ENCODE assay signal across 12 mouse cellular contexts in the genomic region with DNA sequence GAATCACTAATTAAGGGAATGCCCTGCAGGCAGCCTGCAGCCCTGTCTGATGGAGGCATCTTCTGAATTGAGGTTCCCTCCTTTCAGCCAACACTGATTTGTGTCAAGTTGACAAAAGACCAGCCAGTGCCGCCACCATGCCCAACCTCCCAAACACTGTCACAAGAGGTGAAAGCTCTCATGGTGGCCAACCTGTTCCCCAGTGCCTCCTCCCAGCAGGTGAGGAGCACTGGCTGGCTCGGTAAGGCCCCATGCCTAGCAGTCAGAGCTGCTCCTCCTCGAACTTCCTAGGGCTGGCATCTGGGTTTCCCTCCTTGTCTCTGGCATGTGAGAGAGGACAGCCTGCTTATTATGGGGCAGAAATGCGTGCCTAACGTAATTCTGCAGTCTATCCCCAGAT. TPM values are rescaled to one million over a fixed set of nuclear protein-coding genes. Genes with fewer than 3 reads are reported as not detected.
DNase-seq lines count a peak whose midpoint lies in the region; ATAC-seq and TF ChIP-seq lines count a peak whose summit lies in the region.
"Had no signal": no experiment of that assay in that cellular context is flagged by ENCODE, and none has a peak within 500 bp of the region (broad histone marks: within the 10 kb centered on the region; RNA-seq: fewer than 3 reads in every experiment).

No protein-coding gene starts in this region.

- H3K27ac ChIP-seq in forebrain, embryonic 14.5 days (ENCODE audit: low read depth, low read length) = peak overlapping the region; percentile 28; the same call in 1 of the 2 replicates
- H3K27ac ChIP-seq in forebrain, embryonic 11.5 days (ENCODE audit: low read depth, low read length) = no peak overlapping the region
- H3K27ac ChIP-seq in kidney, embryonic 14.5 days (ENCODE audit: low read depth, low read length) = peak overlapping the region; percentile 19; the same call in 1 of the 2 replicates
- peak overlapping the region; percentile 70 for H3K27ac ChIP-seq in brown adipose tissue, adult 24 weeks (replicated peaks; ENCODE audit: low read depth, low read length)
- peak overlapping the region; percentile 71 for H3K27ac ChIP-seq in hindbrain, postnatal 0 days

- 0 out of 2 replicates have a peak, but pooled peaks have one; percentile 4 for ATAC-seq in forebrain, embryonic 14.5 days
- no peak for ATAC-seq in forebrain, embryonic 11.5 days (replicated peaks; ENCODE audit: low FRiP score)
- no peak for ATAC-seq in kidney, embryonic 14.5 days (ENCODE audit: low FRiP score, low TSS enrichment)
- no peak for ATAC-seq in hindbrain, postnatal 0 days
- ATAC-seq: CD4-positive, CD25-positive, alpha-beta regulatory T cell, adult 4 months had no signal

- 61% methylated on average over 5 of the region's 5 CpGs for WGBS in forebrain, embryonic 14.5 days
- 85% methylated on average over 5 of the region's 5 CpGs for WGBS in forebrain, embryonic 11.5 days
- 89% methylated on average over 5 of the region's 5 CpGs for WGBS in kidney, embryonic 14.5 days
- WGBS in hindbrain, postnatal 0 days = 41% methylated on average over 5 of the region's 5 CpGs

- H3K4me1 ChIP-seq in forebrain, embryonic 14.5 days (ENCODE audit: control insufficient read depth, insufficient read depth, low read length) = peaks cover 16% of the 10 kb centered on the region
- H3K4me1 ChIP-seq in forebrain, embryonic 11.5 days (replicated peaks; ENCODE audit: control insufficient read depth, insufficient read depth, low read length) = 0 out of 2 replicates have a peak, but pooled peaks cover 2% of the 10 kb centered on the region
- peaks cover 33% of the 10 kb centered on the region for H3K4me1 ChIP-seq in kidney, embryonic 14.5 days (ENCODE audit: control insufficient read depth, insufficient read depth, low read length)
- peaks cover 51% of the 10 kb centered on the region for H3K4me1 ChIP-seq in brown adipose tissue, adult 24 weeks (ENCODE audit: control insufficient read depth, insufficient read depth, insufficient read length, low read length)
- H3K4me1 ChIP-seq in hindbrain, postnatal 0 days (ENCODE audit: insufficient read depth, low read length) = peaks cover 9% of the 10 kb centered on the region

- no peak overlapping the region for H3K9ac ChIP-seq in forebrain, embryonic 14.5 days (ENCODE audit: low read length)
- no peak overlapping the region for H3K9ac ChIP-seq in forebrain, embryonic 11.5 days (ENCODE audit: low read length)
- H3K9ac ChIP-seq in kidney, embryonic 14.5 days (ENCODE audit: low read depth, low read length) = no peak overlapping the region
- no peak overlapping the region for H3K9ac ChIP-seq in hindbrain, postnatal 0 days (replicated peaks; ENCODE audit: low read length)

- H3K36me3 ChIP-seq in forebrain, embryonic 14.5 days (ENCODE audit: control insufficient read depth, insufficient read depth, low read length) = peaks cover 12% of the 10 kb centered on the region; the same call in 1 of the 2 replicates
- H3K36me3 ChIP-seq in forebrain, embryonic 11.5 days (ENCODE audit: control insufficient read depth, insufficient read depth, low read length) = peaks cover 6% of the 10 kb centered on the region; the same call in 1 of the 2 replicates
- H3K36me3 ChIP-seq in kidney, embryonic 14.5 days (ENCODE audit: control insufficient read depth, insufficient read depth, low read length) = peaks cover 33% of the 10 kb centered on the region
- no peaks in the 10 kb centered on the region for H3K36me3 ChIP-seq in hindbrain, postnatal 0 days (ENCODE audit: insufficient read depth, low read length)

- no peak overlapping the region for H3K4me3 ChIP-seq in forebrain, embryonic 14.5 days (ENCODE audit: low read depth, low read length)
- H3K4me3 ChIP-seq in forebrain, embryonic 11.5 days (ENCODE audit: low read depth, low read length) = no peak overlapping the region
- H3K4me3 ChIP-seq in kidney, embryonic 14.5 days (ENCODE audit: low read length) = no peak overlapping the region
- H3K4me3 ChIP-seq in brown adipose tissue, adult 24 weeks (ENCODE audit: insufficient read depth, low read depth, low read length) = no peak overlapping the region
- no peak overlapping the region for H3K4me3 ChIP-seq in hindbrain, postnatal 0 days (ENCODE audit: low read length)

- H3K27me3 ChIP-seq in forebrain, embryonic 14.5 days (replicated peaks; ENCODE audit: control insufficient read depth, insufficient read depth, low read length) = no peaks in the 10 kb centered on the region
- H3K27me3 ChIP-seq in forebrain, embryonic 11.5 days (ENCODE audit: control insufficient read depth, insufficient read depth, low read length) = no peaks in the 10 kb centered on the region
- no peaks in the 10 kb centered on the region for H3K27me3 ChIP-seq in kidney, embryonic 14.5 days (ENCODE audit: control insufficient read depth, insufficient read depth, low read length)
- no peaks in the 10 kb centered on the region for H3K27me3 ChIP-seq in hindbrain, postnatal 0 days (ENCODE audit: insufficient read depth, low read length)

- no peak for TF ChIP-seq CTCF in hindbrain, postnatal 0 days (IDR thresholded peaks at IDR 0.05; ENCODE audit: low read depth)

- H3K9me3 ChIP-seq in forebrain, embryonic 14.5 days (replicated peaks; ENCODE audit: control insufficient read depth, low read length) = no peaks in the 10 kb centered on the region
- H3K9me3 ChIP-seq in forebrain, embryonic 11.5 days (ENCODE audit: control insufficient read depth, low read length) = no peaks in the 10 kb centered on the region
- no peaks in the 10 kb centered on the region for H3K9me3 ChIP-seq in kidney, embryonic 14.5 days (ENCODE audit: control insufficient read depth, low read length)
- no peaks in the 10 kb centered on the region for H3K9me3 ChIP-seq in hindbrain, postnatal 0 days (ENCODE audit: low read length)

- H3K4me2 ChIP-seq in forebrain, embryonic 14.5 days (ENCODE audit: low read length) = no peak overlapping the region
- no peak overlapping the region for H3K4me2 ChIP-seq in forebrain, embryonic 11.5 days (ENCODE audit: low read depth, low read length, severe bottlenecking)
- no peak overlapping the region for H3K4me2 ChIP-seq in kidney, embryonic 14.5 days (replicated peaks; ENCODE audit: low read depth, low read length)
- no peak overlapping the region for H3K4me2 ChIP-seq in hindbrain, postnatal 0 days (ENCODE audit: low read depth, low read length)

- DNase-seq in forebrain, embryonic 14.5 days (ENCODE audit: low spot score) = no peak
- no peak for DNase-seq in forebrain, embryonic 11.5 days (ENCODE audit: low spot score)
- no peak for DNase-seq in kidney, postnatal 4 days
- DNase-seq in hindbrain, postnatal 0 days (ENCODE audit: low spot score) = no peak
- DNase-seq in T-cell, adult 2 months (ENCODE audit: low spot score) = no peak
- DNase-seq in spleen, postnatal 4 days (ENCODE audit: low spot score in 2 of 2) = no peak

RNA-seq across cellular contexts. Expression of gene Cdc42ep2, which starts 15.1 kb away (rescaled TPM):
- polyA plus RNA-seq in forebrain, embryonic 14.5 days (2014; fragmentation: Nextera tagmentation; extraction: Ambion mirVana) = 7.9 and 9.6 TPM in 2 replicates
- 1.8 and 2.5 TPM in 2 replicates for polyA plus RNA-seq in forebrain, embryonic 11.5 days (2014; fragmentation: Nextera tagmentation; extraction: Ambion mirVana)
- polyA plus RNA-seq in kidney, embryonic 14.5 days (2014; fragmentation: Nextera tagmentation; extraction: Ambion mirVana) = 10.5 and 10.8 TPM in 2 replicates
- 4.0 and 5.4 TPM in 2 replicates for polyA plus RNA-seq in brown adipose tissue, adult 24 weeks (2012; ENCODE audit: insufficient read depth, insufficient read length, missing spikeins)
- total RNA-seq in hindbrain, postnatal 0 days (2014; rRNA removed) = 22.0 and 28.0 TPM in 2 replicates
- polyA plus RNA-seq in hindbrain, postnatal 0 days (2015; fragmentation: Nextera tagmentation; extraction: Ambion mirVana) = 17.4 and 18.0 TPM in 2 replicates

RNA-seq across cellular contexts. Expression of gene Pola2, which starts 24.3 kb away (rescaled TPM):
- polyA plus RNA-seq in forebrain, embryonic 14.5 days (2014; fragmentation: Nextera tagmentation; extraction: Ambion mirVana) = 35.5 and 41.1 TPM in 2 replicates
- 108 and 118 TPM in 2 replicates for polyA plus RNA-seq in forebrain, embryonic 11.5 days (2014; fragmentation: Nextera tagmentation; extraction: Ambion mirVana)
- polyA plus RNA-seq in kidney, embryonic 14.5 days (2014; fragmentation: Nextera tagmentation; extraction: Ambion mirVana) = 74.2 and 95.3 TPM in 2 replicates
- polyA plus RNA-seq in brown adipose tissue, adult 24 weeks (2012; ENCODE audit: insufficient read depth, insufficient read length, missing spikeins) = 6.5 and 7.0 TPM in 2 replicates
- 23.4 and 28.9 TPM in 2 replicates for total RNA-seq in hindbrain, postnatal 0 days (2014; rRNA removed)
- polyA plus RNA-seq in hindbrain, postnatal 0 days (2015; fragmentation: Nextera tagmentation; extraction: Ambion mirVana) = 19.5 and 21.5 TPM in 2 replicates

RNA-seq across cellular contexts. Expression of gene Dpf2, which starts 26.9 kb away (rescaled TPM):
- polyA plus RNA-seq in forebrain, embryonic 14.5 days (2014; fragmentation: Nextera tagmentation; extraction: Ambion mirVana) = 127 and 136 TPM in 2 replicates
- polyA plus RNA-seq in forebrain, embryonic 11.5 days (2014; fragmentation: Nextera tagmentation; extraction: Ambion mirVana) = 232 and 246 TPM in 2 replicates
- 132 and 167 TPM in 2 replicates for polyA plus RNA-seq in kidney, embryonic 14.5 days (2014; fragmentation: Nextera tagmentation; extraction: Ambion mirVana)
- polyA plus RNA-seq in brown adipose tissue, adult 24 weeks (2012; ENCODE audit: insufficient read depth, insufficient read length, missing spikeins) = 22.6 and 36.6 TPM in 2 replicates
- 61.7 and 77.4 TPM in 2 replicates for total RNA-seq in hindbrain, postnatal 0 days (2014; rRNA removed)
- polyA plus RNA-seq in hindbrain, postnatal 0 days (2015; fragmentation: Nextera tagmentation; extraction: Ambion mirVana) = 69.5 and 70.2 TPM in 2 replicates

RNA-seq across cellular contexts. Expression of gene Tigd3, which starts 45.8 kb away (rescaled TPM):
- polyA plus RNA-seq in forebrain, embryonic 14.5 days (2014; fragmentation: Nextera tagmentation; extraction: Ambion mirVana) = 7.0 and 7.1 TPM in 2 replicates
- polyA plus RNA-seq in forebrain, embryonic 11.5 days (2014; fragmentation: Nextera tagmentation; extraction: Ambion mirVana) = 10.1 and 10.7 TPM in 2 replicates
- 2.9 and 4.0 TPM in 2 replicates for polyA plus RNA-seq in kidney, embryonic 14.5 days (2014; fragmentation: Nextera tagmentation; extraction: Ambion mirVana)
- not detected in 2 replicates for polyA plus RNA-seq in brown adipose tissue, adult 24 weeks (2012; ENCODE audit: insufficient read depth, insufficient read length, missing spikeins)
- total RNA-seq in hindbrain, postnatal 0 days (2014; rRNA removed) = 7.5 and 10.1 TPM in 2 replicates
- 7.1 and 7.5 TPM in 2 replicates for polyA plus RNA-seq in hindbrain, postnatal 0 days (2015; fragmentation: Nextera tagmentation; extraction: Ambion mirVana)

RNA-seq across cellular contexts. Expression of gene Slc22a20, which starts 46.2 kb away (rescaled TPM):
- polyA plus RNA-seq in forebrain, embryonic 14.5 days (2014; fragmentation: Nextera tagmentation; extraction: Ambion mirVana) = not detected in 2 replicates
- not detected in 2 replicates for polyA plus RNA-seq in forebrain, embryonic 11.5 days (2014; fragmentation: Nextera tagmentation; extraction: Ambion mirVana)
- polyA plus RNA-seq in kidney, embryonic 14.5 days (2014; fragmentation: Nextera tagmentation; extraction: Ambion mirVana) = not detected in 2 replicates
- not detected in 2 replicates for polyA plus RNA-seq in brown adipose tissue, adult 24 weeks (2012; ENCODE audit: insufficient read depth, insufficient read length, missing spikeins)
- total RNA-seq in hindbrain, postnatal 0 days (2014; rRNA removed) = not detected in 2 replicates
- not detected in 2 replicates for polyA plus RNA-seq in hindbrain, postnatal 0 days (2015; fragmentation: Nextera tagmentation; extraction: Ambion mirVana)
- total RNA-seq: gastrocnemius, postnatal 10 days; left cerebral cortex, postnatal 25 days had no signal
- polyA plus RNA-seq: brain, embryonic 14.5 days; CD4-positive, CD25-positive, alpha-beta regulatory T cell, adult 4 months had no signal
